Mouse (Mus musculus): ENCODE results near the gene Actb. TPM values are rescaled to one million over a fixed set of nuclear protein-coding genes. Genes with fewer than 3 reads are reported as not detected.

The Actb gene
- polyA plus RNA-seq, 1 experiment from 2014 or later, result 12,527 TPM

GRCm38 (mm10) chr5:142871765-142872164 lies 34.8 kb downstream of the Actb start:
- WGBS, result 57% methylated on average over 11 of the region's 12 CpGs
- ATAC-seq (ENCODE audit: low read depth), result no peak
- Histone ChIP-seq H3K4me3 (ENCODE audit: low read depth, low read length) (no peak overlapping the region), H3K4me1 (ENCODE audit: control insufficient read depth, insufficient read depth, low read length) (peaks cover 2% of the 10 kb centered on the region; the same call in 1 of the 2 replicates), H3K27me3 (replicated peaks; ENCODE audit: control insufficient read depth, insufficient read depth, low read length) (no peaks in the 10 kb centered on the region), H3K4me2 (ENCODE audit: low read depth, low read length) (no peak overlapping the region), H3K9ac (ENCODE audit: low read depth, low read length) (no peak overlapping the region; the same call in 1 of the 2 replicates), H3K9me3 (ENCODE audit: control insufficient read depth, low read length) (no peaks in the 10 kb centered on the region), H3K36me3 (ENCODE audit: control insufficient read depth, insufficient read depth, low read length) (peaks cover 45% of the 10 kb centered on the region), H3K27ac (replicated peaks; ENCODE audit: low read depth, low read length) (0 out of 2 replicates have a peak overlapping the region, but pooled peaks have one; percentile 39)
- DNase-seq (ENCODE audit: low spot score), result no peak

DNA sequence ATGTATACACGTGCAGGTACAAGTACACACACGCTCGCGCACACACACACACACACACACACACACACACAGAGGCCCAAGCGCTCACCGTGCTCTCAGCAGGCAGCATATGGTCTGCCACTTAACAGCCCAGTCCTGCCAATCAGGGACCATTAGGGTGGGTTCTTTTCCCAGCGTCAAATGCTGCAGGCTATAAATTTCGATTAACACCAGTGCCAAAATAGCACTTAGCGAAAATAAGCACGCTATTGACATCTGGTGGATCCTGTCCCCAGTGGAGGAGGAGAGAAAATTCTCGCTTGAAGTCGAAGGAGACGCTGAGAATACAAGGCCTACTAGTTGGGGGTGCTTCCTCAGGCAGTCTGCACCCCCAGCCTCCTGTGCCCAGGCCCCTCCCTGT lies 37.1 kb downstream of the Actb start:
- peak; percentile 59 for ATAC-seq (ENCODE audit: low read depth)
- H3K27ac ChIP-seq (replicated peaks; ENCODE audit: low read depth, low read length), result 0 out of 2 replicates have a peak overlapping the region, but pooled peaks have one; percentile 39
- no peak overlapping the region for H3K4me2 ChIP-seq (ENCODE audit: low read depth, low read length)
- no peaks in the 10 kb centered on the region for H3K9me3 ChIP-seq (ENCODE audit: control insufficient read depth, low read length)
- 0 out of 2 replicates have a peak overlapping the region, but pooled peaks have one; percentile 2 for H3K9ac ChIP-seq (ENCODE audit: low read depth, low read length)
- peaks cover 2% of the 10 kb centered on the region; the same call in 1 of the 2 replicates for H3K4me1 ChIP-seq (ENCODE audit: control insufficient read depth, insufficient read depth, low read length)
- DNase-seq (ENCODE audit: low spot score), result peak; percentile 75
- peaks cover 26% of the 10 kb centered on the region; the same call in 1 of the 2 replicates for H3K36me3 ChIP-seq (ENCODE audit: control insufficient read depth, insufficient read depth, low read length)
- no peak overlapping the region for H3K4me3 ChIP-seq (ENCODE audit: low read depth, low read length)
- 59% methylated on average over 13 of the region's 13 CpGs for WGBS
- no peaks in the 10 kb centered on the region for H3K27me3 ChIP-seq (replicated peaks; ENCODE audit: control insufficient read depth, insufficient read depth, low read length)

GRCm38 (mm10) chr5:142857763-142858229 lies 48.8 kb downstream of the Actb start:
- Histone ChIP-seq H3K27me3 (replicated peaks; ENCODE audit: control insufficient read depth, insufficient read depth, low read length) (no peaks in the 10 kb centered on the region), H3K9me3 (ENCODE audit: control insufficient read depth, low read length) (0 out of 2 replicates have a peak, but pooled peaks cover 3% of the 10 kb centered on the region), H3K4me3 (ENCODE audit: low read depth, low read length) (no peak overlapping the region), H3K4me1 (ENCODE audit: control insufficient read depth, insufficient read depth, low read length) (no peaks in the 10 kb centered on the region), H3K36me3 (ENCODE audit: control insufficient read depth, insufficient read depth, low read length) (no peaks in the 10 kb centered on the region), H3K9ac (ENCODE audit: low read depth, low read length) (no peak overlapping the region), H3K27ac (replicated peaks; ENCODE audit: low read depth, low read length) (no peak overlapping the region), H3K4me2 (ENCODE audit: low read depth, low read length) (no peak overlapping the region)
- DNase-seq (ENCODE audit: low spot score) (peak; percentile 23), ATAC-seq (ENCODE audit: low read depth) (no peak)
- WGBS, result 56% methylated on average over 16 of the region's 16 CpGs

- H3K4me2 ChIP-seq (ENCODE audit: low read depth, low read length), result no peak overlapping the region
- H3K9ac ChIP-seq (ENCODE audit: low read depth, low read length), result no peak overlapping the region
- DNase-seq (ENCODE audit: low spot score) (no peak), ATAC-seq (ENCODE audit: low read depth) (no peak)
- no peak overlapping the region for H3K27ac ChIP-seq (replicated peaks; ENCODE audit: low read depth, low read length)
- H3K4me3 ChIP-seq (ENCODE audit: low read depth, low read length), result no peak overlapping the region
- H3K9me3 ChIP-seq (ENCODE audit: control insufficient read depth, low read length), result 0 out of 2 replicates have a peak, but pooled peaks cover 3% of the 10 kb centered on the region
- no peaks in the 10 kb centered on the region for H3K27me3 ChIP-seq (replicated peaks; ENCODE audit: control insufficient read depth, insufficient read depth, low read length)
- no peaks in the 10 kb centered on the region for H3K4me1 ChIP-seq (ENCODE audit: control insufficient read depth, insufficient read depth, low read length)
- no peaks in the 10 kb centered on the region for H3K36me3 ChIP-seq (ENCODE audit: control insufficient read depth, insufficient read depth, low read length)
- WGBS, result 77% methylated on average over 4 of the region's 4 CpGs
Measured at GRCm38 (mm10) chr5:142856408-142856807, 50.1 kb downstream of the Actb start.

GRCm38 (mm10) chr5:142854877-142855276 lies 51.7 kb downstream of the Actb start:
- ATAC-seq (ENCODE audit: low read depth) (no peak), DNase-seq (ENCODE audit: low spot score) (no peak)
- H3K9me3 ChIP-seq (ENCODE audit: control insufficient read depth, low read length), result 0 out of 2 replicates have a peak, but pooled peaks cover 3% of the 10 kb centered on the region
- no peak overlapping the region for H3K4me2 ChIP-seq (ENCODE audit: low read depth, low read length)
- no peak overlapping the region for H3K4me3 ChIP-seq (ENCODE audit: low read depth, low read length)
- H3K27me3 ChIP-seq (replicated peaks; ENCODE audit: control insufficient read depth, insufficient read depth, low read length), result no peaks in the 10 kb centered on the region
- H3K4me1 ChIP-seq (ENCODE audit: control insufficient read depth, insufficient read depth, low read length), result no peaks in the 10 kb centered on the region
- no peak overlapping the region for H3K27ac ChIP-seq (replicated peaks; ENCODE audit: low read depth, low read length)
- no peak overlapping the region for H3K9ac ChIP-seq (ENCODE audit: low read depth, low read length)
- H3K36me3 ChIP-seq (ENCODE audit: control insufficient read depth, insufficient read depth, low read length), result no peaks in the 10 kb centered on the region
- WGBS, result 82% methylated on average over 10 of the region's 10 CpGs

GRCm38 (mm10) chr5:142853585-142853984 lies 53.0 kb downstream of the Actb start:
- no peak overlapping the region for H3K27ac ChIP-seq (replicated peaks; ENCODE audit: low read depth, low read length)
- no peaks in the 10 kb centered on the region for H3K36me3 ChIP-seq (ENCODE audit: control insufficient read depth, insufficient read depth, low read length)
- H3K9me3 ChIP-seq (ENCODE audit: control insufficient read depth, low read length), result 0 out of 2 replicates have a peak, but pooled peaks cover 3% of the 10 kb centered on the region
- no peak overlapping the region for H3K4me3 ChIP-seq (ENCODE audit: low read depth, low read length)
- no peak for ATAC-seq (ENCODE audit: low read depth)
- no peak overlapping the region for H3K9ac ChIP-seq (ENCODE audit: low read depth, low read length)
- 72% methylated on average over 6 of the region's 6 CpGs for WGBS
- no peak for DNase-seq (ENCODE audit: low spot score)
- no peak overlapping the region for H3K4me2 ChIP-seq (ENCODE audit: low read depth, low read length)
- H3K27me3 ChIP-seq (replicated peaks; ENCODE audit: control insufficient read depth, insufficient read depth, low read length), result no peaks in the 10 kb centered on the region
- H3K4me1 ChIP-seq (ENCODE audit: control insufficient read depth, insufficient read depth, low read length), result no peaks in the 10 kb centered on the region

Other genes with a start within 250 kb of the Actb start
- 6.0 and 9.1 TPM in 2 replicates for gene Slc29a4, start 214.2 kb downstream of the Actb start, polyA plus RNA-seq (2014; fragmentation: Nextera tagmentation; extraction: Ambion mirVana)
- 32.9 and 36.9 TPM in 2 replicates for gene Tnrc18, start 89.1 kb downstream of the Actb start, polyA plus RNA-seq (2014; fragmentation: Nextera tagmentation; extraction: Ambion mirVana)
- gene Fbxl18, start 11.3 kb downstream of the Actb start, polyA plus RNA-seq (2014; fragmentation: Nextera tagmentation; extraction: Ambion mirVana), result 9.2 and 9.4 TPM in 2 replicates
- gene Fscn1, start 53.6 kb upstream of the Actb start, polyA plus RNA-seq (2014; fragmentation: Nextera tagmentation; extraction: Ambion mirVana), result 338 and 413 TPM in 2 replicates
- gene Rnf216, start 206.2 kb upstream of the Actb start, polyA plus RNA-seq (2014; fragmentation: Nextera tagmentation; extraction: Ambion mirVana), result 33.1 and 34.0 TPM in 2 replicates
- gene Olfr718-ps1, start 240.8 kb upstream of the Actb start, polyA plus RNA-seq (2014; fragmentation: Nextera tagmentation; extraction: Ambion mirVana), result 0.07 TPM in 1 of 2 replicates, not detected in the other

Measured in embryonic facial prominence, embryonic 14.5 days (tissue).